Mouse (Mus musculus): ENCODE results near the gene Slf2. TPM values are rescaled to one million over a fixed set of nuclear protein-coding genes. Genes with fewer than 3 reads are reported as not detected.

Slf2 gene
- polyA plus RNA-seq, 1 experiment from 2014 or later: 48.7 TPM

- Histone ChIP-seq H3K4me3 (replicated peaks) (peak within 1 kb of the TSS; percentile 95), H3K27me3 (no peaks in the 10 kb centered on the region), H3K4me2 (peak within 1 kb of the TSS; percentile 98), H3K9me3 (no peaks in the 10 kb centered on the region), H3K4me1 (peaks cover 20% of the 10 kb centered on the region), H3K36me3 (replicated peaks) (peaks cover 59% of the 10 kb centered on the region), H3K27ac (peak within 1 kb of the TSS; percentile 80), H3K9ac (peak within 1 kb of the TSS; percentile 86)
- peak; percentile 91 for ATAC-seq (ENCODE audit: low FRiP score)
- under 1% methylated on average over 82 of the region's 82 CpGs for WGBS
Observed at GRCm38 (mm10) chr19:45005957-45006712, 75.2 kb downstream of the Slf2 start, which contains the start of gene Mrpl43. Mrpl43 (minus strand) TSS chr19:45006442.

- Histone ChIP-seq H3K4me3 (replicated peaks) (peak overlapping the region; percentile 95), H3K4me1 (peaks cover 20% of the 10 kb centered on the region), H3K4me2 (peak overlapping the region; percentile 98), H3K9me3 (no peaks in the 10 kb centered on the region), H3K36me3 (replicated peaks) (peaks cover 61% of the 10 kb centered on the region), H3K27ac (peak overlapping the region; percentile 80), H3K9ac (peak overlapping the region; percentile 86), H3K27me3 (no peaks in the 10 kb centered on the region)
- WGBS: 47% methylated on average over 17 of the region's 17 CpGs
- no peak for ATAC-seq (ENCODE audit: low FRiP score)
Observed at GRCm38 (mm10) chr19:45007021-45007420, 76.1 kb downstream of the Slf2 start.

- Histone ChIP-seq H3K9me3 (no peaks in the 10 kb centered on the region), H3K4me2 (peak overlapping the region; percentile 98), H3K9ac (no peak overlapping the region), H3K27ac (no peak overlapping the region), H3K27me3 (no peaks in the 10 kb centered on the region), H3K4me3 (replicated peaks) (peak overlapping the region; percentile 95), H3K36me3 (replicated peaks) (peaks cover 62% of the 10 kb centered on the region), H3K4me1 (peaks cover 25% of the 10 kb centered on the region)
- ATAC-seq (ENCODE audit: low FRiP score): no peak
- WGBS: 91% methylated on average over 20 of the region's 20 CpGs
Observed at GRCm38 (mm10) chr19:45007425-45008191, 76.7 kb downstream of the Slf2 start.

GRCm38 (mm10) chr19:45010646-45011045, 79.7 kb downstream of the Slf2 start:
- Histone ChIP-seq H3K4me1 (peaks cover 38% of the 10 kb centered on the region), H3K36me3 (replicated peaks) (peaks cover 40% of the 10 kb centered on the region), H3K27me3 (no peaks in the 10 kb centered on the region), H3K27ac (no peak overlapping the region), H3K9ac (no peak overlapping the region), H3K4me2 (no peak overlapping the region), H3K4me3 (replicated peaks) (no peak overlapping the region), H3K9me3 (no peaks in the 10 kb centered on the region)
- WGBS: 88% methylated on average over 4 of the region's 4 CpGs
- no peak for ATAC-seq (ENCODE audit: low FRiP score)

GRCm38 (mm10) chr19:45012219-45012618, 81.3 kb downstream of the Slf2 start:
- Histone ChIP-seq H3K36me3 (replicated peaks) (peaks cover 40% of the 10 kb centered on the region), H3K27me3 (no peaks in the 10 kb centered on the region), H3K4me3 (replicated peaks) (no peak overlapping the region), H3K27ac (peak overlapping the region; percentile 44; the same call in 1 of the 2 replicates), H3K4me1 (peaks cover 46% of the 10 kb centered on the region), H3K9ac (0 out of 2 replicates have a peak overlapping the region, but pooled peaks have one; percentile 1), H3K9me3 (no peaks in the 10 kb centered on the region), H3K4me2 (no peak overlapping the region)
- ATAC-seq (ENCODE audit: low FRiP score): no peak
- WGBS: 87% methylated on average over 8 of the region's 8 CpGs

GRCm38 (mm10) chr19:45012636-45013035, 81.7 kb downstream of the Slf2 start:
- Histone ChIP-seq H3K9ac (0 out of 2 replicates have a peak overlapping the region, but pooled peaks have one; percentile 1), H3K27me3 (no peaks in the 10 kb centered on the region), H3K4me3 (replicated peaks) (no peak overlapping the region), H3K27ac (peak overlapping the region; percentile 44; the same call in 1 of the 2 replicates), H3K4me1 (peaks cover 44% of the 10 kb centered on the region), H3K9me3 (no peaks in the 10 kb centered on the region), H3K4me2 (no peak overlapping the region), H3K36me3 (replicated peaks) (peaks cover 40% of the 10 kb centered on the region)
- WGBS: 30% methylated on average over 6 of the region's 6 CpGs
- no peak for ATAC-seq (ENCODE audit: low FRiP score)

- H3K27ac ChIP-seq: 0 out of 2 replicates have a peak overlapping the region, but pooled peaks have one; percentile 47
- 62% methylated on average over 6 of the region's 6 CpGs for WGBS
- H3K9ac ChIP-seq: no peak overlapping the region
- no peaks in the 10 kb centered on the region for H3K9me3 ChIP-seq
- H3K27me3 ChIP-seq: no peaks in the 10 kb centered on the region
- H3K36me3 ChIP-seq (replicated peaks): peaks cover 34% of the 10 kb centered on the region
- no peak overlapping the region for H3K4me2 ChIP-seq
- no peak overlapping the region for H3K4me3 ChIP-seq (replicated peaks)
- ATAC-seq (ENCODE audit: low FRiP score): no peak
- H3K4me1 ChIP-seq: peaks cover 46% of the 10 kb centered on the region
Observed at GRCm38 (mm10) chr19:45013581-45014225, 82.8 kb downstream of the Slf2 start.

GRCm38 (mm10) chr19:45014335-45014971, 83.5 kb downstream of the Slf2 start, which contains the start of gene Lzts2:
Lzts2 (plus strand) TSS chr19:45014414.
- Histone ChIP-seq H3K27ac (peak within 1 kb of the TSS; percentile 98), H3K27me3 (no peaks in the 10 kb centered on the region), H3K4me1 (peaks cover 53% of the 10 kb centered on the region), H3K9me3 (no peaks in the 10 kb centered on the region), H3K36me3 (replicated peaks) (peaks cover 29% of the 10 kb centered on the region), H3K9ac (peak within 1 kb of the TSS; percentile 94), H3K4me2 (peak within 1 kb of the TSS; percentile 79), H3K4me3 (replicated peaks) (peak within 1 kb of the TSS; percentile 72)
- WGBS: 11% methylated on average over 10 of the region's 10 CpGs
- no peak for ATAC-seq (ENCODE audit: low FRiP score)

GRCm38 (mm10) chr19:45014981-45015402, 84.0 kb downstream of the Slf2 start:
- Histone ChIP-seq H3K27me3 (no peaks in the 10 kb centered on the region), H3K4me2 (peak overlapping the region; percentile 79), H3K4me1 (peaks cover 58% of the 10 kb centered on the region), H3K9ac (peak overlapping the region; percentile 94), H3K9me3 (no peaks in the 10 kb centered on the region), H3K4me3 (replicated peaks) (peak overlapping the region; percentile 72), H3K27ac (peak overlapping the region; percentile 98), H3K36me3 (replicated peaks) (peaks cover 25% of the 10 kb centered on the region)
- 0% methylated on average over 23 of the region's 25 CpGs for WGBS
- no peak for ATAC-seq (ENCODE audit: low FRiP score)

GRCm38 (mm10) chr19:45015518-45016281, 84.7 kb downstream of the Slf2 start:
- Histone ChIP-seq H3K27ac (peak overlapping the region; percentile 98), H3K9ac (peak overlapping the region; percentile 94), H3K36me3 (replicated peaks) (peaks cover 20% of the 10 kb centered on the region), H3K4me3 (replicated peaks) (peak overlapping the region; percentile 72), H3K27me3 (no peaks in the 10 kb centered on the region), H3K4me2 (peak overlapping the region; percentile 79), H3K4me1 (peaks cover 65% of the 10 kb centered on the region), H3K9me3 (no peaks in the 10 kb centered on the region)
- peak; percentile 19; the same call in 1 of the 2 replicates for ATAC-seq (ENCODE audit: low FRiP score)
- WGBS: under 1% methylated on average over 34 of the region's 34 CpGs

All from forebrain, embryonic 12.5 days (tissue).